Mouse (Mus musculus) small intestine, adult 2 months (tissue): ENCODE measurements at regions not wholly inside any gene's neighbourhood (a gene's known extent, or its start where the extent isn't known, plus 50 kb on each side); places are given as distances from the start of the nearest gene placed in this dataset.

Experiments used
- CTCF ChIP-seq: fragments of 200-500 bp; IDR thresholded peaks from 2 replicates; pipeline ENCODE4 v1.5.1; 2012; ENCODE audit warnings: low read depth, mild to moderate bottlenecking, control low read depth, inconsistent platforms, low read length, moderate library complexity, mixed read lengths; ENCODE audit not compliant: insufficient replicate concordance, insufficient read length; ENCODE audit errors: extremely low read depth
- POLR2A ChIP-seq: fragments of 200-500 bp; IDR thresholded peaks from 2 replicates; pipeline ENCODE4 v1.6.1; 2012; ENCODE audit warnings: low read depth, mild to moderate bottlenecking, control low read depth, inconsistent platforms, low read length, moderate library complexity

DNA sequence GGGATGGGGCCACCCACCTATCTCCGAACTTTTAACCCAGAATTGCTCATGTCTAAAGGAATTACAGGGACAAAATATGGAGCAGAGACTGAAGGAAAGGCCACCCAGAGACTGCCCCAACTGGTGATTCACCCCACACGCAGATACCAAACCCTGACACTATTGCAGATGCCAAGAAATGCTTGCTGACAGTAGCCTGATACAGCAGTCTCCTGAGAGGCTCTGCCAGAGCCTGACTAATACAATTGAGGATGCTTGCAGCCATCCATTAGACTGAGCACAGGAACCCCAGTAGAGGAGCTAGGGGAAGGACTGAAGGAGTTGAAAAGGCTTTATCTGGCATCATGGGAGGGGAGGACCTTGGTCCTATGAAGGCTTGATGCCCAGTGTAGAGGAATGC is 142.4 kb upstream of the Sdr16c6 start:
- no peak for TF ChIP-seq CTCF
- no peak for TF ChIP-seq POLR2A
